Mouse (Mus musculus): Measurements from ENCODE around the gene Mecom. TPM values are rescaled to one million over a fixed set of nuclear protein-coding genes. Genes with fewer than 3 reads are reported as not detected.

Mecom gene
- total RNA-seq, 2 experiments from 2014 or later = 4.7 to 10.2 TPM

GRCm38 (mm10) chr3:30370860-30371455 is 176.8 kb downstream of the Mecom start:
- DNase-seq (ENCODE audit: low spot score in 2 of 2) = no peak

- DNase-seq (ENCODE audit: low spot score in 2 of 2) = no peak
Measured at GRCm38 (mm10) chr3:30366621-30367020, 181.2 kb downstream of the Mecom start.

- no peak for DNase-seq (ENCODE audit: low spot score in 2 of 2)
Measured at GRCm38 (mm10) chr3:30361190-30361589, 186.6 kb downstream of the Mecom start.

GRCm38 (mm10) chr3:30353878-30354727 is 193.7 kb downstream of the Mecom start:
- DNase-seq (ENCODE audit: low spot score in 2 of 2) = no peak

GRCm38 (mm10) chr3:30349279-30349678 is 198.5 kb downstream of the Mecom start:
- DNase-seq (ENCODE audit: low spot score in 2 of 2) = no peak

GRCm38 (mm10) chr3:30344151-30344550 is 203.7 kb downstream of the Mecom start:
- no peak for DNase-seq (ENCODE audit: low spot score in 2 of 2)

GRCm38 (mm10) chr3:30332337-30332736 is 215.5 kb downstream of the Mecom start:
- no peak for DNase-seq (ENCODE audit: low spot score in 2 of 2)

- DNase-seq (ENCODE audit: low spot score in 2 of 2) = no peak
Measured at GRCm38 (mm10) chr3:30330476-30330875, 217.3 kb downstream of the Mecom start.

GRCm38 (mm10) chr3:30330021-30330420 is 217.8 kb downstream of the Mecom start:
- no peak for DNase-seq (ENCODE audit: low spot score in 2 of 2)

- no peak for DNase-seq (ENCODE audit: low spot score in 2 of 2)
Measured at GRCm38 (mm10) chr3:30314955-30315354, 232.9 kb downstream of the Mecom start.

- DNase-seq (ENCODE audit: low spot score in 2 of 2) = no peak
Measured at GRCm38 (mm10) chr3:30308081-30308480, 239.7 kb downstream of the Mecom start.

- DNase-seq (ENCODE audit: low spot score in 2 of 2) = no peak
Measured at GRCm38 (mm10) chr3:30307601-30308000, 240.2 kb downstream of the Mecom start.

GRCm38 (mm10) chr3:30306080-30306479 is 241.7 kb downstream of the Mecom start:
- no peak for DNase-seq (ENCODE audit: low spot score in 2 of 2)

- DNase-seq (ENCODE audit: low spot score in 2 of 2) = no peak
Measured at GRCm38 (mm10) chr3:30299460-30299859, 248.3 kb downstream of the Mecom start.

GRCm38 (mm10) chr3:30294433-30294832 is 253.4 kb downstream of the Mecom start:
- DNase-seq (ENCODE audit: low spot score in 2 of 2) = no peak

GRCm38 (mm10) chr3:30286529-30286928 is 261.3 kb downstream of the Mecom start:
- DNase-seq (ENCODE audit: low spot score in 2 of 2) = no peak

GRCm38 (mm10) chr3:30284094-30284493 is 263.7 kb downstream of the Mecom start:
- no peak for DNase-seq (ENCODE audit: low spot score in 2 of 2)

GRCm38 (mm10) chr3:30283562-30283961 is 264.2 kb downstream of the Mecom start:
- DNase-seq (ENCODE audit: low spot score in 2 of 2) = no peak

GRCm38 (mm10) chr3:30277569-30277968 is 270.2 kb downstream of the Mecom start:
- DNase-seq (ENCODE audit: low spot score in 2 of 2) = no peak

GRCm38 (mm10) chr3:30276099-30276498 is 271.7 kb downstream of the Mecom start:
- DNase-seq (ENCODE audit: low spot score in 2 of 2) = no peak

- no peak for DNase-seq (ENCODE audit: low spot score in 2 of 2)
Measured at GRCm38 (mm10) chr3:30269253-30269652, 278.6 kb downstream of the Mecom start.

- no peak for DNase-seq (ENCODE audit: low spot score in 2 of 2)
Measured at GRCm38 (mm10) chr3:30260945-30261344, 286.9 kb downstream of the Mecom start.

- no peak for DNase-seq (ENCODE audit: low spot score in 2 of 2)
Measured at GRCm38 (mm10) chr3:30258421-30258820, 289.4 kb downstream of the Mecom start.

Measured in adrenal gland, adult 18-20 months (tissue).